Mouse (Mus musculus) embryonic fibroblast, embryonic 13.5 days (primary cell): ENCODE data around the gene Haus5. TPM values are rescaled to one million over a fixed set of nuclear protein-coding genes. Genes with fewer than 3 reads are reported as not detected.

Source experiments
- H3K27ac ChIP-seq: 2 replicates; pipeline ENCODE4 v1.5.1; 2012; ENCODE audit warnings: low read length, control low read depth, inconsistent platforms; ENCODE audit not compliant: insufficient read depth
- H3K4me1 ChIP-seq: 2 replicates; pipeline ENCODE4 v1.6.1; 2011; ENCODE audit warnings: low read length; ENCODE audit not compliant: control insufficient read depth, insufficient read depth
- H3K4me3 ChIP-seq: 2 replicates; pipeline ENCODE4 v1.5.1; 2011; ENCODE audit warnings: mild to moderate bottlenecking, control low read depth, low read length; ENCODE audit not compliant: insufficient read depth
- CTCF ChIP-seq: IDR thresholded peaks from 2 replicates; pipeline ENCODE4 v1.5.1; 2011; ENCODE audit warnings: mild to moderate bottlenecking, control low read depth, low read length, moderate library complexity, borderline replicate concordance; ENCODE audit not compliant: insufficient read depth
- POLR2A ChIP-seq: IDR thresholded peaks from 2 replicates; pipeline ENCODE4 v1.6.1; 2011; ENCODE audit warnings: low read depth, mild to moderate bottlenecking, control low read depth, low read length, moderate library complexity
- polyA plus RNA-seq: library from polyadenylated mRNA; stranded (reverse); fragments of >200 nt; gene quantifications from 2 replicates; pipeline ENCODE4 v1.2.4, GENCODE M21; 2011; ENCODE audit warnings: low read depth; ENCODE audit not compliant: missing spikeins, insufficient read length

Gene Haus5
- polyA plus RNA-seq, 1 experiment = 10.5 TPM

DNA sequence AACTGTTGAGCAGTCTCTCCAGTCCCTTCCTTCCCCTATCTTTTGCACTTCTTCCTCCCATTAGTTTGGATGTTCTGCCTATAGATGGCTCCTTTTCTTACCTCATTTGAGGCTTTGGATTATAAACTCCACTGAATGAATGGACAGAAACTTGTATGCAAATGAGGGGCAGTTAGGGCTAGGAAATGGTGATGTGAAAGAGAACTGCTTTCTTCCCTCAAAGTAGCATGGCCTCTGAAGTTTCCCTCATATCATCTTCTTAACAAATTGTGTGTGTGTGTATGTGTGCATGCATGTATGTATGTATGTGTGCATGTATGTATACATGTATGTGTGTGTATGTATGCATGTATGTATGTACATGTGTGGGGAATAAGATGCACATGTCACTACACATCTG is 35.8 kb downstream of the Haus5 start:
- Histone ChIP-seq H3K4me1 (no peaks in the 10 kb centered on the region), H3K27ac (no peak overlapping the region), H3K4me3 (no peak overlapping the region)
- TF ChIP-seq CTCF (no peak), POLR2A (no peak)

DNA sequence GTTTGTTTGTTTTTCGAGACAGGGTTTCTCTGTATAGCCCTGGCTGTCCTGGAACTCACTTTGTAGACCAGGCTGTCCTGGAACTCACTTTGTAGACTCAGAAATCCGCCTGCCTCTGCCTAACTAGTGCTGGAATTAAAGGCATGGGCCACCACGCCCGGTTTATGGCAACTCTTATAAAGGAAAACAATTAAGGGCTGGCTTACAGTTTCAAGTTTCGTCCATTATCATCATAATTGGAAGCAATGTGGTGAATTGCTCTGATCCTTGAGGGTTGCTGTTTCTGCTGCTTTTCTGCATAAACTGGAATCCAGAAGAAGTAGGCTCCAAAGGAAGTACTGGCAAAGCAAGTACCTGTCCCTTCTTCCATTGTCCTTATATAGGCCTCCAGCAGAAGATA is 38.1 kb downstream of the Haus5 start:
- TF ChIP-seq POLR2A = no peak
- no peak for TF ChIP-seq CTCF
- H3K4me3 ChIP-seq = no peak overlapping the region
- no peaks in the 10 kb centered on the region for H3K4me1 ChIP-seq
- H3K27ac ChIP-seq = no peak overlapping the region

DNA sequence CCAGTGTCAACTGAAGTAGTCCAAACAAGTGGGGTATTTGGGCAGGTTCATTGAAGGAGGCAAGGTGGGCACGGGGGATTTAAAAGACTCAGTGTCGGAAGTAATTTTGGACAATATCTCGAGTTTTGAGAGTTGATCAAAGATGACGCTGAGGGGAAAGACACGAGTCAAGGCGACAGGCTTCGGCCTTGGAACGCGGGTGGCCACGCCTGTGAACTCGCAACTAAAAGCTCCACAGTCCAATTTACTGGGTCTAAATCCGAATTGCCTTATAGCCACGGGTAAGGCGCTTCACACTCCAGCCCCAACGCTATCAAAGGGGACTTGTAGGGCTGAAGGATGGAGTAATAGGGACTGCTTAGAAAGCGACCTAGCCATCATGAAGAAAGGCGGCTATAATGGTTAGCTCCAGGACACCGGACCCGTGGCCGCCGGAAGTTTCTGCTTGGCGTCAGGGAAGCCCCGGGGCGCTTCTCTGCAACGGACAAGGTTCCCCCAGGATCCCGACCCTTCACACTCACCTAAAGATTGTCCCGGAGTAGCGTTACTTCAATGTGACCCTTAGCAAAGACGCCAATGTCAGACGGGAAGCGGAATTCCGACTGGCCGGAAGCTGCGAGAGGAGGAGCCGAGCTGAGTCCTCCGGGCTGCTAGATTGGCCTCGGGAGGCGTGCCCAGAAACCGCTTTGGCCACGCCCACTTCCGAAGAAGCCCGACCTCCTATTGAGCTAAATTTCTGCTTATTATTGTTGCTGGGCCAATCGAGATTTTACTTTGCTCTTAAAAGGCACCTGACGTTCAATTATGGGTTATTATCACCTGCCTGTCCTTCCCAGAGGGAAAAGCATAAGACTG is 39.0 kb downstream of the Haus5 start, which contains the start of gene Cox6b1:
Gene Cox6b1, minus strand, starts transcription at position 622 of the 855 bp plus-strand sequence.
- Histone ChIP-seq H3K4me1 (no peaks in the 10 kb centered on the region), H3K4me3 (peak within 1 kb of the TSS; percentile 98), H3K27ac (no peak within 1 kb of the TSS)
- TF ChIP-seq CTCF = no peak
- peak; percentile 91 for TF ChIP-seq POLR2A

DNA sequence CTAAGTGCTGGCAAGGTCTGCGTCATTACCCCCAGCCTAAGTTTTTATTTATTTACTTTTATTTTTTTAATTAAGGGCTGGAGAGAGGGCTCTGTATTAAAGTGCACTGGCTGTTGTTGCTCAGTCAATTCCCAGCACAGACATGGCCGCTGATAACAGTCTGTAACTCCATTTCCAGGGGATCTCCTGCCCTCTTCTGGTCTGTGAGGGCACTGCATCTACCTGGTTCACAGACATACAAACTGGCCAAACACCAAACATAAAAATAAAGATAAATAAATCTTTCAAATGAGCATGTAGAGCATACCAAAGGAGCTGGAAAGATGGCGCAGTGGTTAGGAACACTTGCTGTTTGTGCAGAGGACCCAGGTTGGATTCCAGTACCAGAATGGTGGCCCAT is 45.6 kb downstream of the Haus5 start:
- no peak overlapping the region for H3K4me3 ChIP-seq
- TF ChIP-seq POLR2A (no peak), CTCF (0 out of 2 replicates have a peak, but pooled peaks have one; percentile 27)
- H3K27ac ChIP-seq = no peak overlapping the region
- no peaks in the 10 kb centered on the region for H3K4me1 ChIP-seq

DNA sequence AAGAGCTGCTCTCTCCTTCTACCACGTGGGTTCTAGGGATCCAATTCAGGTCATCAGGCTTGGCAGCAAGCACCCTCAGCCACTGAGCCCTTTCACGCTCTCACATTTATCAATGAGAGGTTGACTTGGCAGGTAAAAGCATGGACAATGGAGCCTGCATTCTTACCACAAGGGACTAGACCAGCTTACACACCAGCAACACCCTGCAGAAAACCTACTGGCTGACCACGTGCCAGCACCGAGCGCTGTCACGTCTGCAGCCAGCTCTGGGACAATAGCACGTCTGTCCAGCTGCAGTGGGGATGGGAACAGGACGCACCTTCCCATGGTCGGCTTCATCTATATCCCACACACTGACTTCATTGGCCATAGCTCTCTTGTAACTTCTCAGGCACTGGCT is 46.1 kb downstream of the Haus5 start:
- TF ChIP-seq POLR2A (no peak), CTCF (no peak)
- no peak overlapping the region for H3K4me3 ChIP-seq
- H3K4me1 ChIP-seq = no peaks in the 10 kb centered on the region
- H3K27ac ChIP-seq = no peak overlapping the region

DNA sequence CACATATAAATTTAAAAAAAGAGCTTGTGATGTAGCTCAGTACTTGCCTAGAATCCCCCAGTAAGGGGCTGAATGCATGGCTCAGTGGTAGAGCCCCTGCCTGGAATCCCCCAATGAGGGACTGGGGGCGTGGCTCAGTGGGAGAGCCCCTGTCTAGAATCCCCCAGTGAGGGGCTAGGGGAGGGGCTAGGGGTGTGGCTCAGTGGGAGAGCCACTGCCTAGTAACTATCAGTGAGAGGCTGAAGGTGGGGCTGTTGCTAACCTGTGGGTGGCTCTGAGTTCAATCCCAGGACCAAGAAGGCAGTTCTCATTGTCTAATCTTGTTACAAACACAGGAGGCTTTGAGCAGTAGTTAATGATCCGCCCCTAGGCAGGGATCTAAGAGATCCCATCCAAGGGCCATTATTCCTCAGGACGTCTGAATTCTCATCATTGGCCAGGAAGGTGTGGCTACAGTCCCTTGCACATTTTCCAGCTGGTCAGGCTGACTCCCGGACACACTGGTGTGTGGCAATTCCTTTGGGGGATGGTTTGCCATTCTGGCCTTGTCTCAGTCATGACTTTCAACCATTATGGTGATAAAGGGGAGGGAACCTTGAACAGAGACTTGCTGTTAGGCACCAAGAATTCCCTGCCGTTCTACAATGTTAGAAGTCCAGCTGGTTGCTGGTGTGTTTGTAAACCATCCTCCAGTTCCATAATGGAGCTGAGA is 49.6 kb downstream of the Haus5 start:
- H3K27ac ChIP-seq = no peak overlapping the region
- no peak overlapping the region for H3K4me3 ChIP-seq
- no peak for TF ChIP-seq CTCF
- no peak for TF ChIP-seq POLR2A
- no peaks in the 10 kb centered on the region for H3K4me1 ChIP-seq

DNA sequence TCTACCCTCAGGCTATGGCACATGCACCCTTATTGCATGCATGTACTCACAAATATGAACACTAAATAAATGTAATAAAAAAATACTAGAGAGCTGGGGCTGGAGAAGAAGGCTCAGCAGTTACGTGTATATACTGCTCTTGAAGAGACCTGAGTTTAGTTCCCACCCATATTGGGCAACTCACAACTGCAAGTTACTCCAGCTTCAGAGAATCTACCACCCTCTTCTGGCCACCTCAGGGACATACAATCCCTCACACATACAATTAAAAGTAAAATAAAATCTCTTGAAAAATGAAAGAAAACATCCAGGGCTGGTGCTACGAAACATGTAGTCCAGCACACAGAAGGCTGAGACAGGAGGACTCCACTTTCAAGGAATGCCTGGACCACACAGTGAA is 50.3 kb downstream of the Haus5 start:
- H3K4me1 ChIP-seq = no peaks in the 10 kb centered on the region
- H3K4me3 ChIP-seq = no peak overlapping the region
- H3K27ac ChIP-seq = no peak overlapping the region
- TF ChIP-seq CTCF = no peak
- no peak for TF ChIP-seq POLR2A

DNA sequence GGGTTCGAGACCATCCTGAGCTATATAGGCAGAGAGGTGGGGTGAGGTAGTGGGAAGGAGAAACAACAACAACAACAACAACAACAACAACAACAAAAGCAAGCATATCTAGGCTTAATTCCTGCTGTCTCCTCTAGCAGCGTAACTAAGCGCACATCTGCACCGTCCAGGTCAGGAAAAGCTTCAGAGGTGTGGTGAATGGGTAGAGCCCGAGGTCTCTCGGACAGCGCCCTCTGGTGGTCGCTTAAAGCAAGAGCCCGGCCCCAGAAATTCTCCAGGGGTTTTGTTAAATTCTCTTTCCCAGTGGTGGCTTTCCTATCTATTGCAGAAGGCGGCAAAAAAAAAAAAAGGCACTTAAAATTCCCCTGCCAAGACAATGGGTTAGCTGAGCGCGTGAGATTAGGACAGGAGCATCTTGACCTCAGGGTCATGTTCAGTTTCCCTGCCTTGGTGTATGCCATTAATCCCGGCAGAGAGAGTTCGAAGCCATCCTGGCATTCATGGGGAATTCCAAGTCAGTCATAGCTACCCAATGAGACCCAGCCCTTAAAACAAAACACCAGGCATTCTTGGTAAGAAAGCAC is 51.2 kb downstream of the Haus5 start:
- H3K27ac ChIP-seq = no peak overlapping the region
- H3K4me1 ChIP-seq = no peaks in the 10 kb centered on the region
- no peak overlapping the region for H3K4me3 ChIP-seq
- TF ChIP-seq POLR2A (no peak), CTCF (peak; percentile 24; the same call in 1 of the 2 replicates)

DNA sequence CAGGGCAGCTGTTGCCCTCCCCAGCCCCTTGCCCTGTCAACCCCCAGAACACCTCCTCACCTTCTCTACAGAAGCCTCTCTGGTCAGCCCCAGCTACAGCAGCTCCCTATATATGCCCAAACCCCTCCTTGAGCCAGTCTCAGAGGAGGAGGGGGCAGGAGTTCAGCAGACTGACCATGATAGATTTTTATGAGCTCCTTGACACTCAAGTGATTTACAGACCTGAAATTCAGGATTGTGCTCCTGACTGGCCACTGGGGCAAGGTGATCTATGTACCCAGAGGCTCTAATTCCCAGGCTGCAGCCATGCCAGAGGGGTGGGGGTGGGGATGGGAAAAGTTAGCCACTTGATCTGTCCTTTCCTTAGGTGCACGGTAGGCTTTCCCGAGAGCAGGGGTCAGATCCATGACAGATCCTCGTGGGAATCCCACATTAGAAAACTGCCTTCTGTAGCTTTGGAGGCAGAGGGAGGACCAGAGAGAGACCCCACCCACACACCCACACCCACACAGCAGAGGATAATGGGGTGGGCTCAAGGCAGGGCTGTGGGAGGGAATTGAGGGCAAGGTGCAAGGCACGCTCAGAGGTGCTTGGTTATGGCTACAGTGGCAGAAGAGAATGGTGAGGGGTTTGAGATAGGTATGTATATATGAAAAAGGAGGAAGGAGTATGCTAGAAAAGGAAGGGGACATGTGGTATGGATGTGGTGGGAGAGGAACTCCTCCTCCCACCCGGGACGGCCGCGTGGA is 52.0 kb downstream of the Haus5 start, which contains the start of gene Upk1a:
Gene Upk1a, minus strand, starts transcription at position 194 of the 749 bp plus-strand sequence.
- no peak within 1 kb of the TSS for H3K4me3 ChIP-seq
- no peak within 1 kb of the TSS for H3K27ac ChIP-seq
- no peak for TF ChIP-seq CTCF
- no peak for TF ChIP-seq POLR2A
- H3K4me1 ChIP-seq = no peaks in the 10 kb centered on the region
